Mouse (Mus musculus) liver, embryonic 11.5 days (tissue): Measurements from ENCODE around the gene Pitpnc1. TPM values are rescaled to one million over a fixed set of nuclear protein-coding genes. Genes with fewer than 3 reads are reported as not detected.

ENCODE experiments used
- ATAC-seq: fragments of 200-750 bp; cut with Nextera tagmentation; replicated peaks from 2 replicates; pipeline ENCODE4 v1.8.0; 2017; ENCODE audit warnings: moderate number of reproducible peaks, mild to moderate bottlenecking, moderate TSS enrichment, moderate library complexity; ENCODE audit not compliant: low FRiP score
- DNase-seq: peaks from one replicate; pipeline ENCODE4 v3.0.0-alpha.2; 2017; ENCODE audit warnings: low spot score
- H3K27ac ChIP-seq: fragments of 300-500 bp; sonication (generic); 2 replicates; pipeline ENCODE4 v1.5.1; 2014; ENCODE audit warnings: mild to moderate bottlenecking, low read depth, low read length, control low read depth
- H3K27me3 ChIP-seq: fragments of 300-500 bp; sonication (generic); replicated peaks from 2 replicates; pipeline ENCODE4 v1.6.1; 2014; ENCODE audit warnings: low read length, mixed read lengths; ENCODE audit not compliant: control insufficient read depth, insufficient read depth
- H3K36me3 ChIP-seq: fragments of 300-500 bp; sonication (generic); 2 replicates; pipeline ENCODE4 v1.6.1; 2014; ENCODE audit warnings: mild to moderate bottlenecking, low read length, moderate library complexity, mixed read lengths; ENCODE audit not compliant: control insufficient read depth, insufficient read depth
- H3K4me1 ChIP-seq: fragments of 300-500 bp; sonication (generic); replicated peaks from 2 replicates; pipeline ENCODE4 v1.6.1; 2014; ENCODE audit warnings: low read length, mixed read lengths; ENCODE audit not compliant: control insufficient read depth, insufficient read depth
- H3K4me2 ChIP-seq: fragments of 300-500 bp; sonication (generic); 2 replicates; pipeline ENCODE4 v1.6.1; 2014; ENCODE audit warnings: mild to moderate bottlenecking, control low read depth, moderate library complexity
- H3K4me3 ChIP-seq: fragments of 300-500 bp; sonication (generic); 2 replicates; pipeline ENCODE4 v1.5.1; 2014; ENCODE audit warnings: low read depth, low read length, control low read depth
- H3K9ac ChIP-seq: fragments of 300-500 bp; sonication (generic); 2 replicates; pipeline ENCODE4 v1.6.1; 2014; ENCODE audit warnings: low read depth, low read length, control low read depth
- H3K9me3 ChIP-seq: fragments of 300-500 bp; sonication (generic); 2 replicates; pipeline ENCODE4 v1.6.1; 2016; ENCODE audit warnings: low read length, inconsistent platforms, mixed read lengths; ENCODE audit not compliant: control insufficient read depth
- WGBS: fragments of 180-500 bp; shearing (Covaris S2); extraction: QIAGEN DNeasy Blood & Tissue Kit; methylation state at CpG from one replicate; pipeline ENCODE4 v1.1.7; 2014; 5-methylcytosine and 5-hydroxymethylcytosine counted together
- polyA plus RNA-seq: library from polyadenylated mRNA; unstranded; fragments of >200 nt; fragmentation: Nextera tagmentation; extraction: Ambion mirVana; gene quantifications from 2 replicates; pipeline ENCODE4 v1.2.1, GENCODE M21; 2014

Gene Pitpnc1
- polyA plus RNA-seq, 1 experiment from 2014 or later = 19.2 TPM

GRCm38 (mm10) chr11:107245657-107246056 lies 224.8 kb downstream of the Pitpnc1 start:
- Histone ChIP-seq H3K4me3 (no peak overlapping the region), H3K4me2 (no peak overlapping the region), H3K9me3 (peaks cover 3% of the 10 kb centered on the region; the same call in 1 of the 2 replicates), H3K27ac (no peak overlapping the region), H3K27me3 (no peaks in the 10 kb centered on the region), H3K9ac (no peak overlapping the region), H3K4me1 (no peaks in the 10 kb centered on the region), H3K36me3 (0 out of 2 replicates have a peak, but pooled peaks cover 2% of the 10 kb centered on the region)
- no peak for ATAC-seq
- DNase-seq = no peak
- WGBS = 88% methylated on average over 7 of the region's 7 CpGs

- H3K9me3 ChIP-seq = peaks cover 3% of the 10 kb centered on the region; the same call in 1 of the 2 replicates
- 0 out of 2 replicates have a peak, but pooled peaks cover 2% of the 10 kb centered on the region for H3K36me3 ChIP-seq
- no peak overlapping the region for H3K4me2 ChIP-seq
- H3K27ac ChIP-seq = no peak overlapping the region
- 87% methylated on average over 6 of the region's 6 CpGs for WGBS
- H3K27me3 ChIP-seq = no peaks in the 10 kb centered on the region
- DNase-seq (no peak), ATAC-seq (no peak)
- H3K9ac ChIP-seq = no peak overlapping the region
- H3K4me1 ChIP-seq = no peaks in the 10 kb centered on the region
- no peak overlapping the region for H3K4me3 ChIP-seq
Measured at GRCm38 (mm10) chr11:107243126-107243525, 227.4 kb downstream of the Pitpnc1 start.

GRCm38 (mm10) chr11:107241678-107242077 lies 228.8 kb downstream of the Pitpnc1 start:
- no peak for DNase-seq
- no peaks in the 10 kb centered on the region for H3K4me1 ChIP-seq
- no peak overlapping the region for H3K4me2 ChIP-seq
- 79% methylated on average over 7 of the region's 7 CpGs for WGBS
- H3K27ac ChIP-seq = no peak overlapping the region
- no peak overlapping the region for H3K9ac ChIP-seq
- 0 out of 2 replicates have a peak, but pooled peaks cover 2% of the 10 kb centered on the region for H3K36me3 ChIP-seq
- no peaks in the 10 kb centered on the region for H3K27me3 ChIP-seq
- no peak overlapping the region for H3K4me3 ChIP-seq
- ATAC-seq = no peak
- H3K9me3 ChIP-seq = peaks cover 3% of the 10 kb centered on the region; the same call in 1 of the 2 replicates

DNA sequence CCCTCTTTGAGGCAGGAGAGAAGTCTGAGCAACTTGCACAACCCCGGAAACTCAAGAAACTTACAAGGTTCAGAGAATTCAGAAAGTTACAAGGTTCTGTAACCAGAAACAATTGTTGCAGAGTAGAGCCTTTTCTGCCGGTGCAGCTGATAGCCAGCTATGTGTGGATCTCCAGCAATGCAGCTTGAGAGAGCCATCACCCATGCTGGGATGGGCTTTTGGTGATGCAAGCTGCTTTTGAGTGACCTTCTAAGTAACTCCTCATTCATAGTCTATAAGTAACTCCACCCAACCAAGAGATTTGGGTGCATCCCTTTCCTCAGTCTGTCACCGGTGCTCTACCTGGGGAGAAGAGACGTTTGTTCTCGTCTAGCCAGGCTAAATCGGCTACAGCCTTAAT lies 232.0 kb downstream of the Pitpnc1 start:
- Histone ChIP-seq H3K9me3 (no peaks in the 10 kb centered on the region), H3K9ac (no peak overlapping the region), H3K4me1 (no peaks in the 10 kb centered on the region), H3K27ac (no peak overlapping the region), H3K36me3 (no peaks in the 10 kb centered on the region), H3K27me3 (no peaks in the 10 kb centered on the region), H3K4me2 (no peak overlapping the region), H3K4me3 (no peak overlapping the region)
- no peak for DNase-seq
- WGBS = 90% methylated on average over 6 of the region's 6 CpGs
- ATAC-seq = no peak

- Histone ChIP-seq H3K27ac (no peak overlapping the region), H3K4me2 (no peak overlapping the region), H3K9ac (no peak overlapping the region), H3K4me1 (no peaks in the 10 kb centered on the region), H3K27me3 (no peaks in the 10 kb centered on the region), H3K4me3 (no peak overlapping the region), H3K36me3 (no peaks in the 10 kb centered on the region), H3K9me3 (no peaks in the 10 kb centered on the region)
- ATAC-seq = no peak
- 84% methylated on average over 4 of the region's 4 CpGs for WGBS
- no peak for DNase-seq
Measured at GRCm38 (mm10) chr11:107237532-107237931, 233.0 kb downstream of the Pitpnc1 start.

GRCm38 (mm10) chr11:107233252-107233890 lies 237.1 kb downstream of the Pitpnc1 start:
- 92% methylated on average over 5 of the region's 5 CpGs for WGBS

DNA sequence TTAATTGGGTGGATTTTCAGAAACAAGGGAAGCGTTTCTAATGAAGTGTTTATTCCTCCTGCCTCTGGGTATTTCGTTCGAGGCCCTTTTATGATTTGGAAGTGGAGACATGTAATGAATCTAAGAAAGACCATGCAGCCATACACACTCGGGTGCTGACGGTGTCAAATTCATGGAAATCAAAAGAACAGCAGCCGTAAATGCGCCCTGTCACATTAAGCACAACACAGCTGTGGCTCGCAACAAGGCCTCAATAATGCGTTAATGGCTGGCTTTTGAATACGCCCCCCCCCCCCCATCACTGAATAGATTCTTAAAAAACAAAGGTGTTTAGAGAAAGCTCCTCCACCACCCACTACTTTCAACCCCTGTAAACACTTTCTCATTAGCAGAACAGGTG lies 240.4 kb downstream of the Pitpnc1 start:
- H3K4me2 ChIP-seq = no peak overlapping the region
- no peak for ATAC-seq
- no peaks in the 10 kb centered on the region for H3K4me1 ChIP-seq
- no peaks in the 10 kb centered on the region for H3K9me3 ChIP-seq
- no peaks in the 10 kb centered on the region for H3K27me3 ChIP-seq
- peaks cover 6% of the 10 kb centered on the region; the same call in 1 of the 2 replicates for H3K36me3 ChIP-seq
- no peak overlapping the region for H3K9ac ChIP-seq
- H3K4me3 ChIP-seq = no peak overlapping the region
- H3K27ac ChIP-seq = no peak overlapping the region
- DNase-seq = no peak
- 85% methylated on average over 10 of the region's 10 CpGs for WGBS

More at GRCm38 (mm10) chr11:107233252-107233890, 237.1 kb downstream of the Pitpnc1 start:
- Histone ChIP-seq H3K4me1 (no peaks in the 10 kb centered on the region), H3K9ac (no peak overlapping the region), H3K4me3 (no peak overlapping the region), H3K27ac (no peak overlapping the region), H3K27me3 (no peaks in the 10 kb centered on the region), H3K36me3 (peaks cover 6% of the 10 kb centered on the region; the same call in 1 of the 2 replicates), H3K9me3 (no peaks in the 10 kb centered on the region), H3K4me2 (no peak overlapping the region)
- ATAC-seq = no peak
- no peak for DNase-seq

- Histone ChIP-seq H3K4me2 (no peak overlapping the region), H3K9me3 (no peaks in the 10 kb centered on the region), H3K4me1 (no peaks in the 10 kb centered on the region), H3K27me3 (no peaks in the 10 kb centered on the region), H3K9ac (no peak overlapping the region), H3K4me3 (no peak overlapping the region), H3K27ac (no peak overlapping the region), H3K36me3 (peaks cover 2% of the 10 kb centered on the region; the same call in 1 of the 2 replicates)
- ATAC-seq (no peak), DNase-seq (no peak)
- WGBS = 77% methylated on average over 1 of the region's 1 CpGs
Measured at GRCm38 (mm10) chr11:107226431-107226830, 244.1 kb downstream of the Pitpnc1 start.

DNA sequence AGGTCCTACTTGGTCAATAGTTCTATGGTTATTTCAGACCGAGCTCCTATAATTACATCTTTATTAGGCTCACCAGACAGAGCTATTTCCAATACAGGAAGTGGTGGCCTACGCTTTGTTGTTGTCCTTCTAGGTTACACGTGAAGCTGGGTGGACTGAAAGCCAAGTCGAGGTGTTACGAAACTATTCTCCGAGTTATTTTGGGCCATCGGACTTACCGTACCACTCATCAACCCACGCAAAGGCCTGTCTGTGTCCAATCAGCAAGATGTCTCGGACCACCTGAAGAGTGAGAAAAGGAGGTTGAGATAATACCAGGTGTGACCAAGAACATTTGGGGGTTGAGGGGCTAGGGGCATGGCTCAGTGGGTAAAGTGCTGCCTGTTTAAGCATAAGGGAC lies 244.5 kb downstream of the Pitpnc1 start:
- no peak for ATAC-seq
- WGBS = 80% methylated on average over 10 of the region's 10 CpGs
- no peak overlapping the region for H3K27ac ChIP-seq

More for the DNA sequence above, 244.5 kb downstream of the Pitpnc1 start:
- H3K4me2 ChIP-seq = no peak overlapping the region
- no peaks in the 10 kb centered on the region for H3K4me1 ChIP-seq
- no peak for DNase-seq
- no peaks in the 10 kb centered on the region for H3K9me3 ChIP-seq
- H3K27me3 ChIP-seq = no peaks in the 10 kb centered on the region
- no peak overlapping the region for H3K4me3 ChIP-seq
- no peak overlapping the region for H3K9ac ChIP-seq
- no peaks in the 10 kb centered on the region for H3K36me3 ChIP-seq
